Mouse (Mus musculus): ENCODE measurements around the gene Hemk1. TPM values are rescaled to one million over a fixed set of nuclear protein-coding genes. Genes with fewer than 3 reads are reported as not detected.

The Hemk1 gene
- polyA plus RNA-seq, 1 experiment, result 9.8 TPM

- H3K27ac ChIP-seq (ENCODE audit: insufficient read depth, low read depth, low read length), result no peak overlapping the region
Measured at GRCm38 (mm10) chr9:107335046-107335445, 3.1 kb downstream of the Hemk1 start.

GRCm38 (mm10) chr9:107334356-107334755, 3.8 kb downstream of the Hemk1 start:
- no peak overlapping the region for H3K4me3 ChIP-seq (ENCODE audit: low read depth, low read length)
- 90% methylated on average over 6 of the region's 6 CpGs for WGBS
- no peak for TF ChIP-seq CTCF (IDR thresholded peaks at IDR 0.05; ENCODE audit: extremely low read depth, insufficient read length, insufficient replicate concordance, low read depth, low read length)
- no peak for TF ChIP-seq POLR2A (IDR thresholded peaks at IDR 0.05; ENCODE audit: low read depth, low read length)
- 0 out of 2 replicates have a peak, but pooled peaks cover 2% of the 10 kb centered on the region for H3K36me3 ChIP-seq (ENCODE audit: control insufficient read depth, insufficient read depth, low read length)
- H3K27me3 ChIP-seq (ENCODE audit: control insufficient read depth, insufficient read depth, low read length), result no peaks in the 10 kb centered on the region
- no peak overlapping the region for H3K27ac ChIP-seq (ENCODE audit: insufficient read depth, low read depth, low read length)
- peaks cover 6% of the 10 kb centered on the region; the same call in 1 of the 2 replicates for H3K4me1 ChIP-seq (ENCODE audit: control insufficient read depth, insufficient read depth, insufficient read length, low read length)

More at GRCm38 (mm10) chr9:107335046-107335445, 3.1 kb downstream of the Hemk1 start:
- no peak for TF ChIP-seq POLR2A (IDR thresholded peaks at IDR 0.05; ENCODE audit: low read depth, low read length)
- no peak for TF ChIP-seq CTCF (IDR thresholded peaks at IDR 0.05; ENCODE audit: extremely low read depth, insufficient read length, insufficient replicate concordance, low read depth, low read length)
- Histone ChIP-seq H3K36me3 (ENCODE audit: control insufficient read depth, insufficient read depth, low read length) (0 out of 2 replicates have a peak, but pooled peaks cover 2% of the 10 kb centered on the region), H3K4me1 (ENCODE audit: control insufficient read depth, insufficient read depth, insufficient read length, low read length) (peaks cover 6% of the 10 kb centered on the region; the same call in 1 of the 2 replicates), H3K27me3 (ENCODE audit: control insufficient read depth, insufficient read depth, low read length) (no peaks in the 10 kb centered on the region), H3K4me3 (ENCODE audit: low read depth, low read length) (no peak overlapping the region)
- WGBS, result 87% methylated on average over 5 of the region's 5 CpGs

- H3K27ac ChIP-seq (ENCODE audit: insufficient read depth, low read depth, low read length), result peak overlapping the region; percentile 54
- WGBS, result 81% methylated on average over 2 of the region's 2 CpGs
Measured at GRCm38 (mm10) chr9:107333686-107334085, 4.5 kb downstream of the Hemk1 start.

GRCm38 (mm10) chr9:107330791-107331190, 7.4 kb downstream of the Hemk1 start:
- no peak for TF ChIP-seq CTCF (IDR thresholded peaks at IDR 0.05; ENCODE audit: extremely low read depth, insufficient read length, insufficient replicate concordance, low read depth, low read length)
- no peak for TF ChIP-seq POLR2A (IDR thresholded peaks at IDR 0.05; ENCODE audit: low read depth, low read length)
- no peak overlapping the region for H3K4me3 ChIP-seq (ENCODE audit: low read depth, low read length)
- 57% methylated on average over 6 of the region's 6 CpGs for WGBS
- no peak overlapping the region for H3K27ac ChIP-seq (ENCODE audit: insufficient read depth, low read depth, low read length)
- H3K27me3 ChIP-seq (ENCODE audit: control insufficient read depth, insufficient read depth, low read length), result no peaks in the 10 kb centered on the region
- 0 out of 2 replicates have a peak, but pooled peaks cover 2% of the 10 kb centered on the region for H3K36me3 ChIP-seq (ENCODE audit: control insufficient read depth, insufficient read depth, low read length)
- peaks cover 3% of the 10 kb centered on the region; the same call in 1 of the 2 replicates for H3K4me1 ChIP-seq (ENCODE audit: control insufficient read depth, insufficient read depth, insufficient read length, low read length)

More at GRCm38 (mm10) chr9:107333686-107334085, 4.5 kb downstream of the Hemk1 start:
- no peak overlapping the region for H3K4me3 ChIP-seq (ENCODE audit: low read depth, low read length)
- H3K36me3 ChIP-seq (ENCODE audit: control insufficient read depth, insufficient read depth, low read length), result 0 out of 2 replicates have a peak, but pooled peaks cover 2% of the 10 kb centered on the region
- no peaks in the 10 kb centered on the region for H3K27me3 ChIP-seq (ENCODE audit: control insufficient read depth, insufficient read depth, low read length)
- TF ChIP-seq POLR2A (IDR thresholded peaks at IDR 0.05; ENCODE audit: low read depth, low read length), result no peak
- no peak for TF ChIP-seq CTCF (IDR thresholded peaks at IDR 0.05; ENCODE audit: extremely low read depth, insufficient read length, insufficient replicate concordance, low read depth, low read length)
- peaks cover 5% of the 10 kb centered on the region; the same call in 1 of the 2 replicates for H3K4me1 ChIP-seq (ENCODE audit: control insufficient read depth, insufficient read depth, insufficient read length, low read length)

GRCm38 (mm10) chr9:107327879-107328620, 10.1 kb downstream of the Hemk1 start:
- Histone ChIP-seq H3K27ac (ENCODE audit: insufficient read depth, low read depth, low read length) (no peak overlapping the region), H3K36me3 (ENCODE audit: control insufficient read depth, insufficient read depth, low read length) (0 out of 2 replicates have a peak, but pooled peaks cover 2% of the 10 kb centered on the region), H3K4me3 (ENCODE audit: low read depth, low read length) (no peak overlapping the region), H3K27me3 (ENCODE audit: control insufficient read depth, insufficient read depth, low read length) (no peaks in the 10 kb centered on the region), H3K4me1 (ENCODE audit: control insufficient read depth, insufficient read depth, insufficient read length, low read length) (peaks cover 7% of the 10 kb centered on the region; the same call in 1 of the 2 replicates)
- TF ChIP-seq CTCF (IDR thresholded peaks at IDR 0.05; ENCODE audit: extremely low read depth, insufficient read length, insufficient replicate concordance, low read depth, low read length) (no peak), POLR2A (IDR thresholded peaks at IDR 0.05; ENCODE audit: low read depth, low read length) (no peak)
- WGBS, result 88% methylated on average over 16 of the region's 16 CpGs

GRCm38 (mm10) chr9:107325904-107326303, 12.2 kb downstream of the Hemk1 start:
- no peaks in the 10 kb centered on the region for H3K27me3 ChIP-seq (ENCODE audit: control insufficient read depth, insufficient read depth, low read length)
- peaks cover 5% of the 10 kb centered on the region; the same call in 1 of the 2 replicates for H3K4me1 ChIP-seq (ENCODE audit: control insufficient read depth, insufficient read depth, insufficient read length, low read length)
- TF ChIP-seq POLR2A (IDR thresholded peaks at IDR 0.05; ENCODE audit: low read depth, low read length) (no peak), CTCF (IDR thresholded peaks at IDR 0.05; ENCODE audit: extremely low read depth, insufficient read length, insufficient replicate concordance, low read depth, low read length) (no peak)
- H3K36me3 ChIP-seq (ENCODE audit: control insufficient read depth, insufficient read depth, low read length), result no peaks in the 10 kb centered on the region
- WGBS, result 59% methylated on average over 7 of the region's 7 CpGs
- H3K27ac ChIP-seq (ENCODE audit: insufficient read depth, low read depth, low read length), result no peak overlapping the region
- H3K4me3 ChIP-seq (ENCODE audit: low read depth, low read length), result no peak overlapping the region
